Mouse (Mus musculus) cerebellum, adult 11-12 months (tissue): ENCODE data around the gene Grhl3.
"Not testable (repeated sequence)": the region's sequence is repeated elsewhere in the genome, so short reads cannot be mapped to it uniquely, and the experiment has no call there.

Source experiments
- DNase-seq: peaks from one replicate; pipeline ENCODE4 v3.0.0; 2022

Grhl3 gene

GRCm38 (mm10) chr4:135573251-135573808 lies at the start of gene Grhl3:
Gene Grhl3 (minus strand): TSS chr4:135573630.
- no peak for DNase-seq

GRCm38 (mm10) chr4:135622290-135622689 lies 48.9 kb upstream of the Grhl3 start:
- DNase-seq, result no peak

- DNase-seq, result no peak
Observed at GRCm38 (mm10) chr4:135620461-135620860, 47.0 kb upstream of the Grhl3 start.

GRCm38 (mm10) chr4:135617783-135618470 lies 44.5 kb upstream of the Grhl3 start:
- no peak for DNase-seq

GRCm38 (mm10) chr4:135617038-135617437 lies 43.6 kb upstream of the Grhl3 start:
- no peak for DNase-seq

GRCm38 (mm10) chr4:135615307-135615706 lies 41.9 kb upstream of the Grhl3 start:
- not testable (repeated sequence) for DNase-seq

- no peak for DNase-seq
Observed at GRCm38 (mm10) chr4:135609986-135610385, 36.6 kb upstream of the Grhl3 start.

GRCm38 (mm10) chr4:135607979-135608885 lies 34.8 kb upstream of the Grhl3 start:
- no peak for DNase-seq

GRCm38 (mm10) chr4:135606271-135606670 lies 32.8 kb upstream of the Grhl3 start:
- no peak for DNase-seq

GRCm38 (mm10) chr4:135601530-135601929 lies 28.1 kb upstream of the Grhl3 start:
- DNase-seq, result no peak

GRCm38 (mm10) chr4:135599497-135600182 lies 26.2 kb upstream of the Grhl3 start:
- no peak for DNase-seq

- no peak for DNase-seq
Observed at GRCm38 (mm10) chr4:135598998-135599397, 25.6 kb upstream of the Grhl3 start.

GRCm38 (mm10) chr4:135597571-135597970 lies 24.1 kb upstream of the Grhl3 start:
- DNase-seq, result no peak

GRCm38 (mm10) chr4:135595943-135596342 lies 22.5 kb upstream of the Grhl3 start:
- no peak for DNase-seq

GRCm38 (mm10) chr4:135591610-135592304 lies 18.3 kb upstream of the Grhl3 start:
- DNase-seq, result no peak

GRCm38 (mm10) chr4:135591086-135591485 lies 17.7 kb upstream of the Grhl3 start:
- no peak for DNase-seq

GRCm38 (mm10) chr4:135584838-135585237 lies 11.4 kb upstream of the Grhl3 start:
- no peak for DNase-seq

GRCm38 (mm10) chr4:135581222-135581910 lies 7.9 kb upstream of the Grhl3 start:
- no peak for DNase-seq

GRCm38 (mm10) chr4:135579695-135580094 lies 6.3 kb upstream of the Grhl3 start:
- DNase-seq, result no peak

GRCm38 (mm10) chr4:135578490-135578889 lies 5.1 kb upstream of the Grhl3 start:
- no peak for DNase-seq

GRCm38 (mm10) chr4:135575365-135576140 lies 2.1 kb upstream of the Grhl3 start:
- no peak for DNase-seq
